Mouse (Mus musculus): ENCODE measurements around the gene Gm37240.

Gm37240 gene

DNA sequence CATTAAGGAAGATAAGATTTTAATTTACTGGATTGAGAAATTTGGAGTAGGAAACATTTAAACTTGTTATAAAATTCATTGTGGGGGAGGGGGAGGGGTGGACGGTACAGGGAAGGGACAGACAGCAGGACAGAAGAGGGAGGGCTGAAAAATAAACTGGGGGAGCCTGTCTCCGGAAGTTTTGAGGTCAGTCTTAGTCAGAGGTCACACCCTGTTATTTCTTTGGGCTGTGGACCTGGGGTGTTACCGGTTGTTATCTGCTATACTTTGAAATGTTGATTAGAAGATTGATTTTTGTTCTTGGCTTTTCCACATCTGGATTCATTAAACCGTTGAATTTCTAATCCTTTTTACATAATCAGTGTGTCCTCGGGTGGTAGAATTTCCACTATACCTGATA lies 1061.3 kb downstream of the Gm37240 start:
- H3K36me3 ChIP-seq (ENCODE audit: control insufficient read depth, insufficient read depth, low read length, poor library complexity, severe bottlenecking), result no peaks in the 10 kb centered on the region
- H3K27me3 ChIP-seq (ENCODE audit: control insufficient read depth, insufficient read depth, low read length, poor library complexity, severe bottlenecking), result no peaks in the 10 kb centered on the region
- DNase-seq (ENCODE audit: low read depth, low spot score), result no peak

DNA sequence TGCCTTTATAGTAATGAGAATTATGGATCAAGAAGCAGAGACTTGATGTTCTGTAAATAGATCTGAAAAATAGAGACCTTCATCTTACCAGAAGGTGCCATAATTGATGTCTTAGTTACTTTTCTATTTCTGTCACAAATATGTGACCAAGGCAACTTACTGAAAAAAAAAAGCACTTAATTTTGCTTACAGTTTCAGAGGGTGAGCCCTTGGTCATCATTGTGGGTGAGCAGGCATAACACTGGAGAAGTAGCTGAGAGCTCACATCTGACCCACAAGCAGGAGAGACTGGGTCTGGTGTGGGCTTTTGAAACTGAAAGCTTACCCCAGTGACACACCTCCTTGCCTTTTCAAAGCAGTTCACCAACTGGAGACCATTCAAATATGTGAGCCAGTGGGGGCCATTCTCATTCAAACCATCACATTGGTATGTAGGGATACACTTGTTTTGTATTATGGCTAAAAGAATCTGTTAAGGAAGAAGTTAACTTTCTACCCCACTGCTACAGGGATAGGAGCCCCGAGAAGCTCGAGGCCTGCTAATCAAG lies 1066.6 kb downstream of the Gm37240 start:
- no peak for DNase-seq (ENCODE audit: low read depth, low spot score)
- Histone ChIP-seq H3K27me3 (ENCODE audit: control insufficient read depth, insufficient read depth, low read length, poor library complexity, severe bottlenecking) (no peaks in the 10 kb centered on the region), H3K36me3 (ENCODE audit: control insufficient read depth, insufficient read depth, low read length, poor library complexity, severe bottlenecking) (no peaks in the 10 kb centered on the region)

DNA sequence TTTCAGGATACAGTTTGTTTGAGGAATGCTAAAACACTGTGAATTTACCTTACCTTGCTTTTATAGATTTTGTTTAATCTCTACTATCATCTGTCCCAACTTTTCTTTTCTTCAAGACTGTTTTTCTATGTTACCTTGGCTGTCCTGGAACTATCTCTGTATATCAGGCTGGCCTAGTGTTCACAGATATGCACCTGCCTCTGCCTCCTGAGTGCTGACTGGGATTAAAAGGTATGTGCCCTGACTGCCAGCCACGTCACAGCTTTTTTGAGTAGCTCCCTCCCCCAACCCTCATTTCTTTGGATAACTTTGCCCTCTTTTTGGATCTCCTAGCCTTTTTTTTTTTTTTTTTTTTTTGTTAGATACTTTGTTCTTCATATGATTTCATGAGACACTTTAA lies 1070.4 kb downstream of the Gm37240 start:
- DNase-seq (ENCODE audit: low read depth, low spot score), result no peak
- Histone ChIP-seq H3K27me3 (ENCODE audit: control insufficient read depth, insufficient read depth, low read length, poor library complexity, severe bottlenecking) (no peaks in the 10 kb centered on the region), H3K36me3 (ENCODE audit: control insufficient read depth, insufficient read depth, low read length, poor library complexity, severe bottlenecking) (no peaks in the 10 kb centered on the region)

DNA sequence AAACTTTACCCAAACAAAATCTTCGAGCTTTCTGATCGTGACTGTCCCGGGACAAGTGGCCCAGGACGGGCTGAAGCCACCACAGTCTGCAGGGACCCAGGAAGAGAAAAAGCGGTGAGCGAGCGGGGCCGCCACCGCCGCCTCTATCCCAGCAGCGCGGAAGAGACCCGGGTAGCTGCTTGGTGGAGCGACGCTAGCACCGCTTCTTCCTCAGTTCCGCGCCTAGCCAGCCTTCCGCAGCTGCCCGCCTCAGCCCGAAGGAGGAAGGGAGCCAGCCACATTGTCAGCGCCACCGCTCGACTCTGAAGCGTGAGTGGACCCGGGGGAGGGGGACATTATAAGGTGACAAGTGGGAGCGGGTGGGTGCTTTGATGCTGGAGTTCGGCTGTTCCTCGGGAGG lies 1071.9 kb downstream of the Gm37240 start:
- H3K36me3 ChIP-seq (ENCODE audit: control insufficient read depth, insufficient read depth, low read length, poor library complexity, severe bottlenecking), result no peaks in the 10 kb centered on the region
- DNase-seq (ENCODE audit: low read depth, low spot score), result peak; percentile 66
- no peaks in the 10 kb centered on the region for H3K27me3 ChIP-seq (ENCODE audit: control insufficient read depth, insufficient read depth, low read length, poor library complexity, severe bottlenecking)

DNA sequence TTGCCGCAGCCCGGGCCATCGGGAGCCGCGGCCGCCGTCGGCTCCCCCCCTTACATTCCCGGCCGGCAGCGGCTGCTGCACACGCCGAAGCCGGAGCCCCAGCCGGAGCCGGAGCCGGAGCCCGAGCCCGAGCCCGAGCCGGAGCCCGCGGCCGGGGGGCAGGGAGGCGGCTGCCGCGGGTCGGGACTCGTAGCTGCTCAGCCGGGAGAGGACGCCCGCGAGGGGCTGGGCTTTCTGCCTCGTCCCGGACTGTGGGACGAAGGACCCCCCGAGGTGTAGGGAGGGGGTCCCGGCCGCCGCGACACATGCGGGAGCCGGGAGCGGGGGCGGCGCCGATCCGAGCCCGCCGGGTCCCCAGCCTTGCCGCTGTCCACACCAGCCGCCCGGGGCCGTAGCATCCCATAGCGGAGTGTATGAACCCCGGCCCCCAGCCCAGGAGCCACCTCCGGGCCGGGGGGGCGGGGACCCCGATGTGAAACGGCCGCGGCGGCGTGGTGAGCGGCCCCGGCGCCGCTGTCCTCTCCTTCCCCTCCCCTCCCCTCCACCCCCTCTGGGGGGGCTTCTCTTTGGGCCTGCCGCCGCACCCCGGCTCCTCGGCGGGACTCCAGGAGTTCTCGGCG lies 1072.4 kb downstream of the Gm37240 start, which contains the start of gene Fbxw7:
TSS of gene Fbxw7 (plus strand) at position 507 of the 620 bp plus-strand sequence.
- Histone ChIP-seq H3K27me3 (ENCODE audit: control insufficient read depth, insufficient read depth, low read length, poor library complexity, severe bottlenecking) (no peaks in the 10 kb centered on the region), H3K36me3 (ENCODE audit: control insufficient read depth, insufficient read depth, low read length, poor library complexity, severe bottlenecking) (no peaks in the 10 kb centered on the region)
- peak; percentile 31 for DNase-seq (ENCODE audit: low read depth, low spot score)

DNA sequence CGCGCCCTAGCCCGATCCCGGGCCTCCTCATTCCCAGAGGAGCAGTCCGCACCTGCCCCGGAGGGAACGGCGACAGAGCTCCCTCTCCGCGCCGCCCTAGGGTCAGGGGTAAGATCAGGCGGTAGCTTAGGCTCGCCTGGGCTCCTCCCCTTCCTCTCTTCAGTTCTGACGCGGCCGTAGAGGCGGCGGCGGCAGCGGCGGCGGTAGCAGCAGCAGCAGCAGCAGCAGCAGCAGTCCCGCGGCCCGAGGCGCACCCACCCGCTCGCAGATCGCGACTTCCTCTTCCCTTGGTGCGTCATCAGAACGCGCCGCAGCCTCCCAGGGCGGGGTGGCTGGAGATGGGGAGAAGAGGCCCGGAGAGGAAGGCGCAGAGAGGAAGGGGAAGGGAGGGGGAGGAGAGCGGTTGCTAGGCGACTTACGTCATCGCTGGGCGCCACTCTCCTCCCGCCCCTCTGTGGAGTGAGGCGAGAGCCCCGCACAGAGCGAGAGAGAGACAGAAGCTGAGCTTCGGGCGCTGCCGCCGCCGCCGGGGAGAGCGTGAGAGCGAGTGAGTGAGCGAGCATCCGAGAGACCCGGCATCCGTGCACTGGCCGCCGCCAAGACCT lies 1073.1 kb downstream of the Gm37240 start:
- DNase-seq (ENCODE audit: low read depth, low spot score), result peak; percentile 100
- Histone ChIP-seq H3K36me3 (ENCODE audit: control insufficient read depth, insufficient read depth, low read length, poor library complexity, severe bottlenecking) (no peaks in the 10 kb centered on the region), H3K27me3 (ENCODE audit: control insufficient read depth, insufficient read depth, low read length, poor library complexity, severe bottlenecking) (no peaks in the 10 kb centered on the region)

DNA sequence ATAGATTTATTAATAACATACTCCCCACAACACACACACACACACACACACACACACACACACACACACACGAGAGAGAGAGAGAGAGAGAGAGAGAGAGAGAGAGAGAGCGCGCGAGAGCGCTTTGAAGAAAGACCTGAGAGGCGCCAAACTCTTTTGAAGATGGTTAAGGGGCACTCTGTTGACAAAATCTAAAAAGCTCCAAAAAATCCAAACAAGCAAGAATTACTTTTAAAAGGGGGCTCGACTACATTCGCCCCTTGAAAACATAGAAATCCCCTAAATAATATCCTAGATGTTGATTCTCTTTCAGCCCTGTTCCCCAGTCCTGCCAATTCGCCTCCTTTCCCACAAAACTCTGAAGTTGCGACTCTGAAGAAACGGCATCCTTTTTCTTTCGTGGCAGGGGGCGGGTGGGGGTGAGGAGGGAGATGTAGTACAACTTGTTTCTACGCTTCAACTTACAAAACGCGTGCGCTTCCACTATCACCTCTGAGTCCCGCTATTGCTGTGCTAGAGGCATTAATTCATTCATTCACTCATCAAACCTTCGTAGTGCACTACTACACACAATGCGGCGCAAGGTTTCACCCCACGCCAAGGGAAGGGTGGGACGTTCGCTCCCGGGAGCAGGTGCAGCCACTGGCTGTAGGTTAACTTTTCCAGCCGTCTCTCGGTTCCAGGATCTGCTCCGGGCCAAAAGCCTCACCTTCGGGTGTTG lies 1073.7 kb downstream of the Gm37240 start:
- DNase-seq (ENCODE audit: low read depth, low spot score), result no peak
- Histone ChIP-seq H3K36me3 (ENCODE audit: control insufficient read depth, insufficient read depth, low read length, poor library complexity, severe bottlenecking) (no peaks in the 10 kb centered on the region), H3K27me3 (ENCODE audit: control insufficient read depth, insufficient read depth, low read length, poor library complexity, severe bottlenecking) (no peaks in the 10 kb centered on the region)

DNA sequence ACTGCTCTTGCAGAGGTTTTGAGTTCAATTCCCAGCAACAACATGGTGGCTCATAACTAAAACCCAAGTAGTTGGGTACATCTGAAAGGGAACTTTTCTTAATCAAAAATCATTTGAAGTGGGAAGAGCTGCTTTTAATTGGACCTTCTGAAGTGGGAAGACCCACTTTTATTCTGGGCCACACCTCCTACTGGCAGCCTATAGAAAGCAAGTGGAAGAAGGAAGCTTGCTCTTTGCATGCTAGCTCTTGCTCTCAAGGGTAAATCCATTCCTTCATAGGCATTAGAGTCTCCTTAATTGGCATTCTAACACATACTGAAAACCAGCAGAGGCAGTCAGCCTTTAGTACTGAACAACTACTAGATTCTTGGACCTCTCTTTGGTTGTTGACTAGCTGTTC lies 1076.5 kb downstream of the Gm37240 start:
- no peak for DNase-seq (ENCODE audit: low read depth, low spot score)
- no peaks in the 10 kb centered on the region for H3K36me3 ChIP-seq (ENCODE audit: control insufficient read depth, insufficient read depth, low read length, poor library complexity, severe bottlenecking)
- no peaks in the 10 kb centered on the region for H3K27me3 ChIP-seq (ENCODE audit: control insufficient read depth, insufficient read depth, low read length, poor library complexity, severe bottlenecking)

DNA sequence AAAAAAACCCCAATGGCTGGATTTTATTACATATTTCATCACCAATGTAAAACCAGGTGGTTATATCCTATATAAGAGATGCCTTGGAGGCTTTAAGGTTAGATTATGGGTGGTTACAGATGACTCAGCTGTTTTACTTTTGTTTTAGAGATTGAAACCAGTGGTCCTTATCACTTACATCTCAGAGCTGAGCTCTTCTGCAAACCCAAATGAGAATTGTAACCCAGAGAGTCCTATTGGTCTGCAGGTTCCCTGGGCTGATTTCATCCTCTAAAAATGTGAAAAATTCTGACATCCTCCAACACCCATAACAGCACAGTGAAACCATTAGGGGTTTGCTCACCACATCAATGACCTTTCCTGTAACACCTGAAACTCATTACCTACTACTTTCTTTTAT lies 1078.4 kb downstream of the Gm37240 start:
- no peaks in the 10 kb centered on the region for H3K27me3 ChIP-seq (ENCODE audit: control insufficient read depth, insufficient read depth, low read length, poor library complexity, severe bottlenecking)
- no peak for DNase-seq (ENCODE audit: low read depth, low spot score)

DNA sequence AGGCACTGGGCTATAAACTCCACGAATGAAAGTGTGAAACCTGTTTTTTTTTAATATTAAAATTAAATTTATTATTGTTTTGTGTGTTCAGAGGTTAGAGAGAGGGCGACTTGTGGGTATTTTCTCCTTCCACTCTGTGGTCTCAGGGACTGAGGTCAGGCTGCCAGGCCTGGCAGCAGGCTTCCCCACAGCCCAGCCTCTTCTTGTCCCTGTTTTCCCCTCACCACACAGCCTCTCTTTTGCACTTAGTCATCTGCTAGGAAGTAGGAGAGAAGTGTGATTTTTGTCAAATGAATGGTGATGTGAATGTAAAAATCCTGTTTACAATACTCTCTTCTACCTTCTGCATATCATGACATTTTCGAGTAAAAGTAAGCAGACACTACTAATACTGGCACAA lies 1079.5 kb downstream of the Gm37240 start:
- no peaks in the 10 kb centered on the region for H3K36me3 ChIP-seq (ENCODE audit: control insufficient read depth, insufficient read depth, low read length, poor library complexity, severe bottlenecking)
- no peaks in the 10 kb centered on the region for H3K27me3 ChIP-seq (ENCODE audit: control insufficient read depth, insufficient read depth, low read length, poor library complexity, severe bottlenecking)
- no peak for DNase-seq (ENCODE audit: low read depth, low spot score)

More for the DNA sequence above, 1078.4 kb downstream of the Gm37240 start:
- H3K36me3 ChIP-seq (ENCODE audit: control insufficient read depth, insufficient read depth, low read length, poor library complexity, severe bottlenecking), result no peaks in the 10 kb centered on the region

DNA sequence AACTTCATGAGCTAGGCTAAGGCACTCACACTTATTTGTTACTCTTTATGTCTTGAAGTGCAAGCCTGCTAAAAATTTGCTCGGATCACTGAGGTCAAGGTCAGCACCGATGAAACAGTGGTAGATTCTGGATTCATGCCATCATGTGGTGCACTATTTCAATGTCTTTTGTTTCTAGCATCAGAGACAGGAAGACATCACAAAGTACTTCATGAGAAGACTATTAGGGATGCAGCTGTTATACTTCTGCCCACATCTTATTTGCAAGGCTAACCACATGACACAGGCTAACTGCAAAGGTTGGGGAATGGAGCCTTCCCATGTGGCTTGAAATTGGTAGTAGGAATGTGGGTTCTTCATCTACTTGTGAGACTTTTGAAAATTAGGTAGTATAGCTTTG lies 1081.1 kb downstream of the Gm37240 start:
- H3K36me3 ChIP-seq (ENCODE audit: control insufficient read depth, insufficient read depth, low read length, poor library complexity, severe bottlenecking), result no peaks in the 10 kb centered on the region
- no peak for DNase-seq (ENCODE audit: low read depth, low spot score)
- no peaks in the 10 kb centered on the region for H3K27me3 ChIP-seq (ENCODE audit: control insufficient read depth, insufficient read depth, low read length, poor library complexity, severe bottlenecking)

DNA sequence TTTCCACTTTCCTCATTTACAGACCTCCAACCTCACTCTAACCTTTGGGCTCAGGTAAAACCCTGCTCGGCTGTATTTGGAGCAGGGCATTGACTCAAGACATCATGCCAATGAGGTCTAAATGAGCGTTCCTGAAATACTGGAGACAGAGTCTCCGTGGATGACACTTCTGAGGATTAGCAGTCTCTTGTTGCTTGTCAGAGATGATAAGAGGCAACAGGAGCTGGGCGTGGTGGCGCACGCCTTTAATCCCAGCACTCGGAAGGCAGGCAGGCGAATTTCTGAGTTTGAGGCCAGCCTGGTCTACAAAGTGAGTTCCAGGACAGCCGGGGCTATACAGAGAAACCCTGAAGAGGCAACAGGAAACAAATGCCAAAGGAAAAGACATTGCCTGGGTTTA lies 1083.3 kb downstream of the Gm37240 start:
- H3K27me3 ChIP-seq (ENCODE audit: control insufficient read depth, insufficient read depth, low read length, poor library complexity, severe bottlenecking), result no peaks in the 10 kb centered on the region

DNA sequence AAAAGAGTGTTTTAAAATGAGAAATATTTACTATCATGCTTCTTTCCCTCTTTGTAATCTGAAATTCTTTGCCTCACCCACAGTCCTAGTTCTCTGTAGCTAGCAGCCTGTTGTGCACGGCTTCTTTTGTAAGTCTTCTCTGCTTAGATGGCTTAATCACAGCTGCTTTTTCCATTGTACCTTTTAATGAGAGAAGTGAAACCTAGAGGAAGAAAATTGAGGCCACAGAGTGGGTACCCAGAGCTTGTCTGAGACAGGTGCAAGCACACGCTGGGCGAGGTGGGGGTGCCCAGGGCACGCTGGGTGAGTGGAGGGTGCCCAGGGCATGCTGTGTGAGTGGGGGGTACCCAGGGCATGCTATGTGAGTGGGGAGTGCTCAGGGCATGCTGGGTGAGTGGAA lies 1099.4 kb downstream of the Gm37240 start:
- no peaks in the 10 kb centered on the region for H3K36me3 ChIP-seq (ENCODE audit: control insufficient read depth, insufficient read depth, low read length, poor library complexity, severe bottlenecking)
- peak; percentile 55 for DNase-seq (ENCODE audit: low read depth, low spot score)

More for the DNA sequence above, 1083.3 kb downstream of the Gm37240 start:
- DNase-seq (ENCODE audit: low read depth, low spot score), result no peak
- no peaks in the 10 kb centered on the region for H3K36me3 ChIP-seq (ENCODE audit: control insufficient read depth, insufficient read depth, low read length, poor library complexity, severe bottlenecking)

DNA sequence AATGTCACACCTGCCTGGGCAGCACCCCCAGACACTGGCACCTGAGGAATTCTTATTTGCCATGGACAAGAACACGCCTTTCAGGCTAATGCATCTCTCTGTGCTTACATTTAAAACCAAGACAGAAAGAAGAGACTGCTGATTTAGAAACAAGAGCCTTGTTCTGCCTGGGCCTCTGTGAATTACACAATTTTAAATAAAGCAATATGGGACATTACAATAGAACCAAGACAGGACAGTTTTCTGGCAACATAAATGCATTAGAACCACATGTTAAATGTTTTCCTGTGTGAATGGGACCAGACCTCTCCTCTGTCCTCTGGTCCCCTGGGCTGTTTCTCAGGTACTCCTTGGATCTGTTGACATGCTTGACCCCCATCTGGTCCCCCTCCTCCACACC lies 1111.2 kb downstream of the Gm37240 start:
- no peak for DNase-seq (ENCODE audit: low read depth, low spot score)
- no peaks in the 10 kb centered on the region for H3K27me3 ChIP-seq (ENCODE audit: control insufficient read depth, insufficient read depth, low read length, poor library complexity, severe bottlenecking)
- H3K36me3 ChIP-seq (ENCODE audit: control insufficient read depth, insufficient read depth, low read length, poor library complexity, severe bottlenecking), result no peaks in the 10 kb centered on the region

More for the DNA sequence above, 1099.4 kb downstream of the Gm37240 start:
- no peaks in the 10 kb centered on the region for H3K27me3 ChIP-seq (ENCODE audit: control insufficient read depth, insufficient read depth, low read length, poor library complexity, severe bottlenecking)

DNA sequence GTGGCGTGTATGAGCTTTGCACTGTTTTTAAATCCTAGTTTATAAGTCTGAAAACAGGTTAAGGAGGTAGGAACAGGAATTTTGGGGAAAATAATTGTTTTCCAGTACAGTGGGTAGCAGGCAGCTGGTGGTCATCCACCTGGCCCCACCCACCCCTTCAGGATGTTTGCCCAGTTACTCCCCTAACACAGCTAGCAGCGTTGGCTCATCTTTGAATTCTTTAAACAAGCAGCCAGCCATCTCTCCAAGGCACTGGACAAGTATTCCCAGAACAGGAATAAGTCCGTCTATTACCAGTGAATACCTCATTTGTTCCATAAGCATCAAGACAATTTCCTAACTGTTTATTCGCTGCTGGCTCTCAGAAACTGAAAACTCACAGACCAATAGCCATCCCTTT lies 1111.7 kb downstream of the Gm37240 start:
- Histone ChIP-seq H3K27me3 (ENCODE audit: control insufficient read depth, insufficient read depth, low read length, poor library complexity, severe bottlenecking) (no peaks in the 10 kb centered on the region), H3K36me3 (ENCODE audit: control insufficient read depth, insufficient read depth, low read length, poor library complexity, severe bottlenecking) (no peaks in the 10 kb centered on the region)
- no peak for DNase-seq (ENCODE audit: low read depth, low spot score)
